Mouse (Mus musculus) kidney, postnatal 14 days (tissue): Measurements from ENCODE around the gene Gm21992.
A peak's percentile ranks its signal among the peaks of the same experiment; 100 is the strongest.

ENCODE experiments used
- DNase-seq: peaks from one replicate; pipeline ENCODE4 v3.0.0; 2022; ENCODE audit warnings: mixed read lengths

The Gm21992 gene

DNA sequence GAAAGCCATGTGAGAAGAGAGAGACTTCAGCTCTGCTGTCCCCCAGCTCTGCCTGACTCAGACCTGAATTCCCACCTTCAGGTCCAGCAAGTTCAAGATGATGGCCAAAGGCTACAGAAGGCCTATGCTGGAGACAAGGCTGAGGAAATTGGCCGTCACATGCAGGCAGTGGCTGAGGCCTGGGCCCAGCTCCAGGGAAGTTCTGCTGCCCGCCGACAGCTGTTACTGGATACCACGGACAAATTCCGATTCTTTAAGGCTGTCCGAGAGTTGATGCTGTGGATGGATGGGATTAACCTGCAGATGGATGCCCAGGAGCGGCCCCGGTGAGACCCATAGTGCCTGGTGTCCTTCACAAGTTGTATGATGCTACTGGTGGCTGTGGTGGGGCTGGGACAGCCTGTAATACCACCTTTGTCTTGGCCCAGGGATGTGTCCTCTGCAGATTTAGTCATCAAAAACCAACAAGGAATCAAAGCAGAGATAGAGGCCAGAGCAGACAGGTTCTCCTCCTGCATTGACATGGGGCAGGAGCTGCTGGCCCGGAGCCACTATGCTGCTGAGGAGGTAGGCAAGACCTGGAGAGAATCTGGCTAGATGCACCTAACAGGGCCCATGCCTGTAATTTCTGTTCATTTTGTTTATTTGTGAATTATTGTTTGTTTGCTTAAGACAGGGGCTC, 63.6 kb downstream of the Gm21992 start:
- DNase-seq = no peak

DNA sequence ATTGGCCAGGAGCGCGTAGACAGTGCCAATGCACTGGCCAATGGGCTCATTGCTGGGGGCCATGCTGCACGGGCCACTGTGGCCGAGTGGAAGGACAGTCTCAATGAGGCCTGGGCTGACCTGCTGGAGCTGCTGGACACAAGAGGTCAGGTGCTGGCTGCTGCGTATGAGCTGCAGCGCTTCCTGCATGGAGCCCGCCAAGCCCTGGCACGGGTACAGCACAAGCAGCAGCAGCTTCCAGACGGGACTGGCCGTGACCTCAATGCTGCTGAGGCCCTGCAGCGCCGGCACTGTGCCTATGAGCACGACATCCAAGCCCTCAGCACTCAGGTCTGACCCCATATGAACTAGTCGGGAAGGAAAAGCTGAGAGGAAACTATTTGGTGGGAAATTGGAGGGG, 64.8 kb downstream of the Gm21992 start:
- peak; percentile 32 for DNase-seq

DNA sequence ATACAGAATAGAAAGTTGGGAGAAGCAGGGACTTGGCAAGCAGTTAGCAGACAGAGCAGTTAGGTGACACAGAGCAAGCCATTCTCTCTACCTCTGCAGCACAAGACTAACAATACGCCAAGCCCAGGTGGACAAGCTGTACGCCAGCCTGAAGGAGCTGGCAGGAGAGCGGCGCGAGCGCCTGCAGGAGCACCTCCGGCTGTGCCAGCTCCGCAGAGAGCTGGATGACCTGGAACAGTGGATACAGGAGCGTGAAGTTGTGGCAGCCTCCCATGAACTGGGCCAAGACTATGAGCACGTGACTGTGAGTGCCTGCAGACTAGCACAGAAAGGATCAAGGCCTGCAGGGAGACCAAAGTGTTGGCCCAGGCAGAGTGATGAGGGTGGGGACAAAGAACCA, 65.7 kb downstream of the Gm21992 start:
- DNase-seq = no peak

DNA sequence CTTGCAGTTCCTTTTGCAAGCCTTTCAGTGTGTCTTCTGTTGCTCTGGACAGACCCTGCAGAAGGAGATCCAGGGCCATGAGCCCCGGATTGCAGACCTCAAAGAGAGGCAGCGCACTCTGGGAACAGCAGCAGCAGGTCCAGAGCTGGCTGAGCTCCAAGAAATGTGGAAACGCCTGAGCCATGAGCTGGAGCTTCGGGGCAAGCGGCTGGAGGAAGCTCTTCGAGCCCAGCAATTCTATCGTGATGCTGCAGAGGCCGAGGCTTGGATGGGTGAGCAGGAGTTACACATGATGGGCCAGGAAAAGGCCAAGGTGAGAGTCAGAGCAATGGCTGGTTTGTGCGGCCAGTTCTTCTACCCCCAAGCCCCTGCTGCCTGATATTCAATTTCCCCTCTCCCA, 66.4 kb downstream of the Gm21992 start:
- peak; percentile 38 for DNase-seq

DNA sequence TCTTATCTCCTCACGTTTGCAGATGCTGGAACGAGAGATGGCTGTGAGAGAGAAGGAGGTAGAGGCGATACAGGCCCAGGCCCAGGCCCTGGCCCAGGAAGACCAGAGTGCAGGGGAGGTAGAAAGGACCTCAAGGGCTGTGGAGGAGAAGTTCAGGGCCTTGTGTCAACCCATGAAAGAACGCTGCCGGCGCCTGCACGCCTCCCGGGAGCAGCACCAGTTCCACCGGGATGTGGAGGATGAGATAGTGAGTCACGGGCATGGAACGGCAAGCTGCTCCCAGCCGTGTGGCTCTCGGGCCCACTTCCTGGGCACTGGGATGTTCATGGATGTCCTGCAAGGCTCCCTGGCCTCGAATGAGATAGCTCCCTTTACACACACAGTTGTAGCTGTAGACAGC, 67.4 kb downstream of the Gm21992 start:
- DNase-seq = no peak

DNA sequence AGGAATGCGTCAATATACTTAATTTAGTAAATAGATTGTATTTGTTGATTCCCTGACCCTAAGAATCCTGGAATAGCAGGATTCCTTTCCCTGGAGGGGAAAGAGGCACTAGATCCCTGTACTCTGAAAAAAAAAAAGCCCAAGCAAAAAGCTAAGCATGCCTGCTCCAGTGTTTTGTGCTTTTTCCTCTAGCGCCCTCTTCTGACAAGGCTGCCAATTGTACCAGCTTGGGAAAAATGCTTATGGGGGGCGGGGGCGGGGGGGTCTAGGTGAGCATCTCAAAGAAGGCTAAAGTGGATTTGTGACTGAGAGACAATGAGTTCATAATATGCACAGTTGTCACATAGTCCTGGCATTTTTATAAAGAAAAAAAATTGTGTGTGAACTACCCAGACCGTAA, 67.9 kb downstream of the Gm21992 start:
- peak; percentile 43 for DNase-seq

DNA sequence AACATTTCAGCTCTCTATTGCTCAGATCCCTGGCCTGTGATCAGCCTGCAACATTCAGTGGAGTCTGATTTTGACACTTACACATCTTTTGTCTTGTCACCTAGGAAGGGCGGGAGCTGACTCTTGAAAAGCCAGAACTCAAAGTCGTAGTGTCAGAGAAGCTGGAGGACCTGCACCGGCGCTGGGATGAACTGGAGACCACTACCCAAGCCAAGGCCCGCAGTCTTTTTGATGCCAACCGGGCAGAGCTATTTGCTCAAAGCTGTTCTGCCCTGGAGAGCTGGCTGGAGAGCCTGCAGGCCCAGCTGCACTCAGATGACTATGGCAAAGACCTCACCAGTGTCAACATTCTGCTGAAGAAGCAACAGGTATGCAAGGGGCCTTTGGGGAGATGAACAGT, 69.2 kb downstream of the Gm21992 start:
- no peak for DNase-seq

DNA sequence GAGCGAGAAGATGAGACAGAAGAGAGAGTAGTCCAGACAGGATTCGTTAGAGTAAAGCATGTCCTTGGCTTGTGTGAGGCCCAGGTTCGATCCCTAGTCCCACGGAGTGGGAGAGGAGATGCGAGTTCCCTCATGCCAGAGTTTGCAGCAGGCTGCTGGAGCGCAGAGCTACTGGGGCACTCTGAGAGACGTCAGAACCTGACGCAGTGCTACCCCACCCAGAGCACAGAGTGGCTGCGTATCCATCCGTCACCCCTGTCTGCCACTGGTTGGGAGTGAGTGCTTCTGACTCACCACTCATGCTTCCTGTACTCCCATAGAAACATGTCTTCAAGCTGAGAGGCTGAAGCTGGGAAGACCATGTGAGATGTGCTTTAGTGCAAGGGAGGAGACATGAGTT, 69.9 kb downstream of the Gm21992 start:
- DNase-seq = no peak

DNA sequence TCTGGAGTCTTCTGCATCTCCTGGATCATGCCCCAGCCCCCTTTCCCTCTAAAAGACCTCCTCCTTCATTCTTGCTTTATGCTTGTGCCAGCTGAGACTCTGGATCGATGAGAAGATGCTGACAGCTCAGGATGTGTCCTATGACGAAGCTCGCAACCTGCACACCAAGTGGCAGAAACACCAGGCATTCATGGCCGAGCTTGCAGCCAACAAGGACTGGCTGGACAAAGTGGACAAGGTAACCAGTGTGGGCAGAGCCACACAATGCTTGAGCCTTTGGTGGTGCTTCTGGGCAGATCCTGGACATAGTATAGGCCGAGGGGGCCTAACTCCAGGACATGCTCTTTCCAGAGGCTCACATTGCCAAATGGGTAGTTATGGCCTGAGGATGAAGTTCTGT, 71.7 kb downstream of the Gm21992 start:
- no peak for DNase-seq

DNA sequence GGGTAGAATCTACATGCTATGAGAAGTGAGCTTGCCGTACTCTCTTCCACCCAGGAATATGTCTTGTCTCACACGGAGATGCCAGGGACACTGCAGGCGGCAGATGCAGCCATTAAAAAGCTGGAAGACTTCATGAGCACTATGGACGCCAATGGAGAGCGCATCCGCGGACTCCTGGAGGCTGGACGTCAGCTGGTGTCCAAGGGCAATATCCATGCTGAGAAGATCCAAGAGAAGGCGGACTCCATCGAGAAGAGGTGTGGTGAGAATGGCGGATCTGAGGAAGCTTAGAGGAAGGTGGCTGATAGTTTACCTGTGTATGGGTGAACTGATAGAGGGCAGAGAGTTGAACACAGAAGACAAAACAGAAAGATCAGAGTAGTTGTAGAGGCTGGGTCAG, 72.4 kb downstream of the Gm21992 start:
- DNase-seq = no peak

DNA sequence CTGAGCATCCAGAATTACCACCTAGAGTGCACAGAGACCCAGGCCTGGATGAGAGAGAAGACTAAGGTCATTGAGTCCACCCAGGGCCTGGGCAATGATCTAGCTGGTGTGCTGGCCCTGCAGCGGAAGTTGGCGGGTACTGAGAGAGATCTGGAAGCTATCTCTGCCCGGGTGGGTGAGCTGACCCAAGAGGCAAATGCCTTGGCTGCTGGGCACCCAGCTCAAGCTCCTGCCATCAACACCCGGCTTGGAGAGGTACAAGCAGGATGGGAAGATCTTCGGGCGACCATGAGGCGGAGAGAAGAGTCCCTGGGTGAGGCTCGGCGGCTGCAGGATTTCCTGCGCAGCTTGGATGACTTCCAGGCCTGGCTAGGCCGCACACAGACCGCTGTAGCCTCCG, 73.5 kb downstream of the Gm21992 start:
- DNase-seq = no peak

DNA sequence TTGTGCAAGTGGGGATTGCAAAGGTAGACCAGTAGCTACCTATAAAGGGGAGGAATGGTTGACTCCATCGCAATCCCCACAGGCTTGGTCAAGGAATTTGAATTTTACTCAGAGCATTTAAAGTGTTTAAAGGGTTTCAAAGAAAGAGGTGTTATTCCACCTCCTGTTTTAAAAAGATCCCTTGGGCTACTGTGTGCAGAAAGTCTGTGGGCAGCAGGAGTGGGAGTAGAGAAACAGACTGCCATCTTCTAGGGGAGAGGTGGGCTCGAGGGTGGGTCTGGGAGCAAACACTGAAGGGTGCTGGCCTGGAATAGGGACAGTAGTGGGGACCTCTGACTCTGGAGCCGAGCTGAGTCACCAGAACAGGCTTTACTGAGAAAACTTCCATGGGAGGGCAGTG, 78.4 kb downstream of the Gm21992 start:
- DNase-seq = no peak

DNA sequence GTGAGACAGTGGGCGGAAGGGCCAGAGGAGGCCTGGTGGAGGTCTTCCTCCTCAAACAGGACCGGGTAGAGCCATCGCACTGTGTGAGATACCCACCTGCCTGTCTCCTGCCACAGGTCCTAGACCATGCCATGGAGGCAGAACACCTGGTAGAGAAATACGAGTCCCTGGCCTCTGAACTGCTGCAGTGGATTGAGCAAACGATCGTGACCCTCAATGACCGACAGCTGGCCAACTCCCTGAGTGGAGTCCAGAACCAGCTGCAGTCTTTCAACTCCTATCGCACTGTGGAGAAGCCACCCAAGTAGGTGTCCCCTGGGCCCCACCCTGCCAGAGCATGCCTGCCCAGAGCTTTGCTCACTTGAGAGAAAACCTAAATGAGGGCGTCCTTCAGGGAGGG, 82.2 kb downstream of the Gm21992 start:
- no peak for DNase-seq

DNA sequence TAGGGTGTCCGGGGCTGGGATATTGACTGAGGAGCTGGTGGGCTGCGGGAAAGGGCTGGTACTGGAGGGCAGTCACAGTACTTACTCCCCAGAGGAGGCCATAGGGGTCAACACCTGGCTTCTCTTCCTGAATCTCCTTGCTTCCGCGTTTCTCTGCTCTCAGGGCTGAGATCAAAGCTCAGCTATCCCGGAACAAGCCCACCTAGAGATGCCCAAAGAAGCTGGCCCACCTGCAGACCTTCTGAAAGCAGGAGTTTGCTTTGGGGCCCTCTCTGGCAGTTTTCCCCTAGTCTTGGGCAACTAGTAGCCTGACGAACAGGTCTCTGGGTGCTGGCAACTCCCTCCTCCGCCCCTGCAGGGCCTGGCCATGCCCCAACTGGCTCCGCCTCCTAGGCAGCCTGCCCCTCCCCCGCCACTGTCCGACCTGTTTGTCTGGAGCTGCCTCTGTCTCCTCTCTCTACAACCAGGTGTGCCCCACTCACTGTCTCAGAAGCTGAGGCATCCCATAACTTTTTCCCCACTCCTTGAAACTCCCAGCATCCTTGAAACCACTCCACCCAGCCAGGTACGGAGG, 90.7 kb downstream of the Gm21992 start:
- peak; percentile 84 for DNase-seq

DNA sequence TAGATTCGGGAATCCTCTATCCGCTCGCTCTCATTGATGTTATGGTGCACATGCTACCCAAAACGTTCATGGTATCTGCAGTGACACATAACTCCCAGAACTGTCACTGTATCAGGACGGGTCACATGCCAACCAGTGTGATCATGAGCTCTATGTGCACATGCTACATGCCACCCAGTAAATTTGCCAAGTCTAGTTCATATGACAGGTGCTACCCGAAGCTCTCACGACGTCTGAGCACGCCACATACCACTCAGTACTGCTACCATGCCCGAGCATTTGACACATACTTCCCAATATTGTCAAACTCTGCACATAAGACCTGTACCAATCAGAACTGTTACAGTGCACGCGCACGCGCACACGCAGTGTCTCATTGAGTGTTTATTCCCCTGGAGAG, 91.3 kb downstream of the Gm21992 start:
- DNase-seq = no peak

DNA sequence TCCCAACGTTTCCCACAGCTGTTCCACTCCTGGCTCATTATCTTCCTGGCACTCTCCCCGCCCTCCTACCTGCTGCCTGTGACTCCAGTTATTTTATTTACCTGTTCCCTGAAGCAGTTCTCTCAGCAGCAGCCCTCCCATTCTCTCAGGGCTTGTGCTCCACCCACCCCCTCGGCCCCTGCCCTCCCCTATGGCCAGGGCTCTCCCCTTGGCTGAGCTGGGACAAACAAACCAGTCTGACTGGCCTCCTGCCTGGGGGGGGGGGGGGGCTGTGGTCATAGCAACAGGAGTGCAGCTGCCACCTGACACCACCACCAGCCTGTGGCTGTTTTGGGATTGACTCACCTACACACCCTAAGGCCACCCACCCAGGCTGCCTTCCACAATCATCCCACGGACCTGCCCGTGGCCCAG, 92.1 kb downstream of the Gm21992 start:
- peak; percentile 68 for DNase-seq

DNA sequence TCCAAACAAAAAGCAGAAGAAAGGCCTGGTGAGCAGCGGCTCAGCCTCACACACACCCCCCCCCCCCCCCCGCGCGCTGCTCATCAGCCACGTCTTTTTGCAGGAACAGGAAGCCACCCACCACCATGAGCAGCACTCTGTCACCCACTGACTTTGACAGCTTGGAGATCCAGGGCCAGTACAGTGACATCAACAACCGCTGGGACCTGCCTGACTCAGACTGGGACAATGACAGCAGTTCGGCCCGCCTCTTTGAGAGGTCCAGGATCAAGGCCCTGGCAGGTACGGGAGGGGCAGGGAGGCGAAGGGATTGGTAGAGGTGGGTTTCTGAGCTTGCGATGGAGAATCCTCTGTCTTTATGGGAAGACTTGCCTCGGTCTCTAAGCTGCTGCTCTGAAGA, 92.7 kb downstream of the Gm21992 start:
- no peak for DNase-seq

DNA sequence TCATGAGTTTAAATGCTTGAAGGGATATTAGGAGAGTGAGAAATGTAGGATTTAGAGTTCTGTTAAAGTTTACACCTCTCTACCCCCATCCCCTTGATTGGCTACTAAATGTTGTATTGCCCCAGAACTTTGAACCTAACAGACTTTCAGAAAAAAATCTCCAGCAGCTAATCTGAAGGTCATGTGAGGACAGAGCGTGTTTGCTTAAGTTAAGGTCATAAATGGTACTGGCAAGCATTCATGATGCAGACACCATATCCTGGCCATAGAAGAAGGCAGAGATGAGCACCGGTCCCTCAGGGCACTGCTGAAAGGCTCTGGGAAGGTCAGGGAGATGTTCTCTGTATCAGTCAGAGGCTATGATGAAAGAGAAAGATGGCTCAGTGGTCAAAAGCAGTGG, 94.1 kb downstream of the Gm21992 start:
- DNase-seq = no peak

DNA sequence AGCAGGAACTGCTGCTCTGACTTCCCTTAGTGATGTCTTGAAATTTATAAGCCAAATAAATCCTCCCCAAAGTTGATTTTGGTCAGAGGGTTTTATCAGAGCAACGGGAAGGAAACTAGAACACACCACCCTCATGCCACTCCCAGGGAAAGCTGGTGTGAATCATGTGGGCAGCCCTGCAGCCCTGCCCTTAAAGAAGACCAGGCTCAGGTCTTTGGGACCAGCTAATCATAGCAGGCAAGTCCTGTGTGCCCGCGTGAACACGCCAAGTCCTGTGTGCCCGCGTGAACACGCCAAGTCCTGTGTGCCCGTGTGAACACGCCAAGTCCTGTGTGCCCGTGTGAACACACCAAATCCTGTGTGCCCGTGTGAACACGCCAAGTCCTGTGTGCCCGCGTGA, 94.7 kb downstream of the Gm21992 start:
- DNase-seq = no peak

DNA sequence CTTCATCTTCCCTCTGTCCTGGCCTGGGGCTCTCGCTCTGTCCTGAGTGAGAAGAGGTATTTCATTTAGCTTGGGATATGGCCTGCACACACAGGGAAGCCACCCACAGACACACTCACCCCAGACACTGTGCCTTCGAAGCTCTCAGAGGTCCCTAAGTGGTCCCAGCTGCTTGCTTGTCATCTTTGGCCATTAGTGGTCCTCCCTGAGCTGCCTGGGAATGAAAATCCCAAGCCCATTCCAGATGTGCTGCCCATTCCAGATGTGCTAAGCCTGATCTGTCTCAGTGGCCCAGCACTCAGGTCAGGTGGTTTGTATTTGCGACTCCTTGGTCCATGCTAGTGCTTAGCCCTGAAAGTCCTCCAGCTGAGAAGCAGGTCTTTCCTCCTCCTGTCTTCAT, 97.5 kb downstream of the Gm21992 start:
- DNase-seq = no peak

DNA sequence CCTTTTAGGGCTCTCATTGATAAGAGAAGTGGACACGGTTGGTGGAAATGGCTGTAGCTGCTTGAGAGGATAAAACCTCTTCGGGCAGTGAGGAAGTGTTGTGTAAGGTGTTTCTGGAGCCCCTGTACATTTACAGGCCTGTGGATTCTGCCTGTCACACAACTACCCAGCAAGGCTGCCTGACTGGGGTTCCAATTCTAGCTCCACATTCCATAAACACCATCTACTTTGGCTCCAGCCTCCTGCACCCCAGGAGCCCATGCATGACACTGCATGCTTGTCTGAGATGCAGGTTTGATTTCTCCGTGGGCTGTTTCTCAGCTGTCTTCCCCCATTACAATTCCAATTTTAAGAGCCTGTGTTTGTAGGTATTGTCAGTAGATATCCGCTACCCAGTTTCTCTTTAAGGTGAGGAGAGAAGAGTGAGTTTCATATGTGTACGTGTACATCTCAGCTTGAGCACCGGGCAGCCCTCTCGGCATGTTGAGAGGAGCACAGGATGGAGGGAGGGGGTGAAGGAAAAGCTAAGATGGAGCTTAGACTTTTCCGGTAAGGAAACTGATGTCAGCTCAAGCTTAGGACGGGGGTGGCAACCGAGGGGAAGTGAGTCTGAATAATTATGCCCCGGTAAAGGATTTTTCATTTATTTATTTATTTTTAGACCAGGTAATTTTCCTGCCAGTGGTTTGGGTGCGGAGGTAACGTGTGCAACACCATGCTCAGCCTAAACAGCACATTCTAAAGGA, 98.5 kb downstream of the Gm21992 start:
- DNase-seq = no peak

DNA sequence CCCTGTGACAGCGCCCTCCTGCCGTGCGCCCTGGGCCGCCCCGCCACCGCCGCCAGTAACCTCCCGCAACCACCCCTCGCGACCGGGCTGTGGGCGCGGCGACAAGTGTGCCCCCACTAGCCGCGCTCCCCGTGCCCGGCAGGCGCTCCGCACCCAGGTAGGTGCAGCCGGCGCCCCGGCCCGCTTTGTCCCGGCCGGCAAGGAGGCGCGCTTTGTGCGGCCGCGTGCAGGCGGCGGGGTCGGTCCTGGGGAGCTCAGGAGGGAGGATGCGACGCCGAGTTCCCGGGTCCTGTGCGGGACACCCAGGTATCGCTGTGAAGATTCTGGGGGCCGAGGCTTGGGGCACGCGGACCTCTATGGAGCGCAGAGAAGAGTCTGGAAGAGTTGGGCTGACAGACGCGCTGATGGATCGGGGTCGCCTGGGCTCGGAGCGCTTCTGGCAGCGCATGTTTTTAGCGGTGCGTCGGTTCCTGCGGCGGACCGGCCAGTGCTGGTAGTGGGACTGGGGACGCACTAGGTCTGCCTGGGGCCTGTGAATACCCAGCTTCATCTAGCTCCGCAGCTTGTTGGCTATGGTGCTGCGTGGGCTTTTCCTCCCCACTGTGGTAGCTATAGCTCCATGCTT, 99.1 kb downstream of the Gm21992 start:
- DNase-seq = no peak

DNA sequence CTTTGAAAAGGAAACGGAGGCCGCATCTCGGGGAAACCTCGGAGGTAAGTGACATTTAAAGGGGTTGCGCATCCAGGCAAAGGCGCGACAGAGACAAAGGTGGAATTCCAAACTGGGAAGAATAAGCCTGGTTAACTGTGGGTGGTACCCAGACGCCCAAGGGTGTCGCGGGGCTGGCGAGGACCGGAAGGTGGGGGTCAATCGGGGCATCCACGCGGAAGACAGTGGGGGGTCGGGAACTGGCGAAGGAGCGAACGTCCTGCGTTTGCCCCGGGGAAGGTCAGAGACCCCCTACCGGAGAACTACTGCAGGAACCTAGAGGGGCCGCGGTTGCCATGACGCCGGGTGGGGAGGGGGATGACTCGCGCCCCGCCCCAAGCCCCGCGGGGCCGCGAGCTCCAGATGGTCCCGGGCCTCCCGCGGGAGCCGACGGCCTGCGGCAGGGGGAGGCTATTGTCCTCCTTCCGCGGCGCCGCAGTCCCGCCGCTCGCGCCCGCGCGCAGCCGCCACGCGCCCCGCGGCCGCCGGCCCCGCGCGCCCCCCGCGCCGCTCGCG, 99.7 kb downstream of the Gm21992 start:
- DNase-seq = no peak
